Comparison of ENCODE assay signal across 8 mouse cellular contexts in genomic region chr19:53859149-53859548, GRCm38 (mm10). TPM values are rescaled to one million over a fixed set of nuclear protein-coding genes. Genes with fewer than 3 reads are reported as not detected.
A peak's percentile ranks its signal among the peaks of the same experiment; 100 is the strongest.
DNase-seq lines count a peak whose midpoint lies in the region; ATAC-seq lines count a peak whose summit lies in the region.
"Had no signal": no experiment of that assay in that cellular context is flagged by ENCODE, and none has a peak within 500 bp of the region (broad histone marks: within the 10 kb centered on the region; RNA-seq: fewer than 3 reads in every experiment).

No protein-coding gene starts in this region.

- no peaks in the 10 kb centered on the region for H3K27me3 ChIP-seq in intestine, embryonic 14.5 days (replicated peaks; ENCODE audit: control insufficient read depth, insufficient read depth, low read length)
- no peaks in the 10 kb centered on the region for H3K27me3 ChIP-seq in liver, embryonic 16.5 days (ENCODE audit: control insufficient read depth, insufficient read depth, low read depth, low read length)
- H3K27me3 ChIP-seq: megakaryocyte, embryonic 14.5 days had no signal

- H3K9ac ChIP-seq in intestine, embryonic 14.5 days (ENCODE audit: low read length), result no peak overlapping the region
- no peak overlapping the region for H3K9ac ChIP-seq in liver, embryonic 16.5 days (ENCODE audit: low read depth, low read length)

- peaks cover 14% of the 10 kb centered on the region for H3K4me1 ChIP-seq in intestine, embryonic 14.5 days (replicated peaks; ENCODE audit: control insufficient read depth, insufficient read depth, low read length)
- peaks cover 8% of the 10 kb centered on the region for H3K4me1 ChIP-seq in liver, embryonic 16.5 days (ENCODE audit: control insufficient read depth, low read depth, low read length)

- no peak overlapping the region for H3K4me3 ChIP-seq in intestine, embryonic 14.5 days (ENCODE audit: low read depth, low read length)
- H3K4me3 ChIP-seq in liver, embryonic 16.5 days (ENCODE audit: low read depth, low read length), result no peak overlapping the region
- H3K4me3 ChIP-seq: megakaryocyte, embryonic 14.5 days had no signal

- peak; percentile 38 for DNase-seq in urinary bladder, adult 2 months (ENCODE audit: low spot score)
- DNase-seq in urinary bladder, postnatal 10 days (ENCODE audit: low spot score), result no peak
- peak; percentile 80 for DNase-seq in intestine, embryonic 14.5 days (ENCODE audit: low spot score)
- DNase-seq in gastrocnemius, adult 18-20 months (ENCODE audit: low spot score), result no peak
- no peak for DNase-seq in cerebellum, postnatal 10 days
- no peak for DNase-seq in T-cell, adult 2 months (ENCODE audit: low spot score)

- H3K36me3 ChIP-seq in intestine, embryonic 14.5 days (ENCODE audit: control insufficient read depth, insufficient read depth, low read length), result no peaks in the 10 kb centered on the region
- H3K36me3 ChIP-seq in liver, embryonic 16.5 days (ENCODE audit: control insufficient read depth, insufficient read depth), result no peaks in the 10 kb centered on the region

- peak; percentile 78 for ATAC-seq in intestine, embryonic 14.5 days (replicated peaks; ENCODE audit: low FRiP score, low TSS enrichment, low read depth)
- ATAC-seq in liver, embryonic 16.5 days (ENCODE audit: low read depth), result peak; percentile 81

- H3K27ac ChIP-seq in intestine, embryonic 14.5 days (ENCODE audit: low read depth), result no peak overlapping the region
- no peak overlapping the region for H3K27ac ChIP-seq in liver, embryonic 16.5 days (ENCODE audit: low read length)

- 26% methylated on average over 9 of the region's 9 CpGs for WGBS in intestine, embryonic 14.5 days
- WGBS in liver, embryonic 16.5 days (ENCODE audit: insufficient replicate concordance), result 32% methylated on average over 9 of the region's 9 CpGs

- no peaks in the 10 kb centered on the region for H3K9me3 ChIP-seq in intestine, embryonic 14.5 days (ENCODE audit: control insufficient read depth, low read length)
- H3K9me3 ChIP-seq in liver, embryonic 16.5 days (replicated peaks; ENCODE audit: control insufficient read depth, low read length), result no peaks in the 10 kb centered on the region
- H3K9me3 ChIP-seq: megakaryocyte, embryonic 14.5 days had no signal

- no peak overlapping the region for H3K4me2 ChIP-seq in intestine, embryonic 14.5 days (ENCODE audit: low read length)
- peak overlapping the region; percentile 14; the same call in 1 of the 2 replicates for H3K4me2 ChIP-seq in liver, embryonic 16.5 days (ENCODE audit: low read depth, low read length)

RNA-seq across cellular contexts. Expression of gene Pdcd4, which starts 32.9 kb away (rescaled TPM):
- polyA plus RNA-seq in urinary bladder, adult 2 months (2012; rRNA removed), result 81.3 and 100 TPM in 2 replicates
- polyA plus RNA-seq in intestine, embryonic 14.5 days (2014; fragmentation: Nextera tagmentation; extraction: Ambion mirVana), result 68.8 and 72.9 TPM in 2 replicates
- 21.5 TPM in 2 replicates for polyA plus RNA-seq in liver, embryonic 16.5 days (2015; fragmentation: Nextera tagmentation; extraction: Ambion mirVana)
- 10 to 100 TPM; 16.4 to 16.5 TPM for total RNA-seq in gastrocnemius, adult 18-20 months (2021)

Comparison
In these comparisons a context has a peak if more than half of its experiments do, and no peak if none do; other contexts are left out.
1. DNase-seq: peak in urinary bladder, adult 2 months (single experiment) and intestine, embryonic 14.5 days (single experiment); none in urinary bladder, postnatal 10 days (single experiment), gastrocnemius, adult 18-20 months (single experiment), cerebellum, postnatal 10 days (0 of 2) and T-cell, adult 2 months (single experiment).